Mouse (Mus musculus) kidney, embryonic 14.5 days (tissue): Measurements from ENCODE around the gene Bcar3. TPM values are rescaled to one million over a fixed set of nuclear protein-coding genes. Genes with fewer than 3 reads are reported as not detected.

Source experiments
- ATAC-seq: fragments of 200-750 bp; cut with Nextera tagmentation; 2 replicates; pipeline ENCODE4 v1.8.0; 2017; ENCODE audit warnings: moderate number of reproducible peaks, mild to moderate bottlenecking, moderate TSS enrichment, moderate library complexity; ENCODE audit not compliant: low FRiP score, low TSS enrichment
- H3K27ac ChIP-seq: fragments of 300-500 bp; sonication (generic); 2 replicates; pipeline ENCODE4 v1.5.1; 2014; ENCODE audit warnings: low read depth, mild to moderate bottlenecking, low read length, moderate library complexity, mixed read lengths
- H3K27me3 ChIP-seq: fragments of 300-500 bp; sonication (generic); 2 replicates; pipeline ENCODE4 v1.6.1; 2014; ENCODE audit warnings: mild to moderate bottlenecking, low read length; ENCODE audit not compliant: control insufficient read depth, insufficient read depth
- H3K36me3 ChIP-seq: fragments of 300-500 bp; sonication (generic); 2 replicates; pipeline ENCODE4 v1.6.1; 2014; ENCODE audit warnings: low read length, mixed read lengths; ENCODE audit not compliant: control insufficient read depth, insufficient read depth
- H3K4me1 ChIP-seq: fragments of 300-500 bp; sonication (generic); 2 replicates; pipeline ENCODE4 v1.6.1; 2014; ENCODE audit warnings: low read length, mixed read lengths; ENCODE audit not compliant: control insufficient read depth, insufficient read depth
- H3K4me2 ChIP-seq: fragments of 300-500 bp; sonication (generic); replicated peaks from 2 replicates; pipeline ENCODE4 v1.6.1; 2014; ENCODE audit warnings: low read depth, mild to moderate bottlenecking, low read length
- H3K4me3 ChIP-seq: fragments of 300-500 bp; sonication (generic); 2 replicates; pipeline ENCODE4 v1.5.1; 2014; ENCODE audit warnings: mild to moderate bottlenecking, low read length
- H3K9ac ChIP-seq: fragments of 300-500 bp; sonication (generic); 2 replicates; pipeline ENCODE4 v1.6.1; 2014; ENCODE audit warnings: low read depth, mild to moderate bottlenecking, low read length, moderate library complexity
- H3K9me3 ChIP-seq: fragments of 300-500 bp; sonication (generic); 2 replicates; pipeline ENCODE4 v1.6.1; 2016; ENCODE audit warnings: low read length; ENCODE audit not compliant: control insufficient read depth
- WGBS: fragments of 180-500 bp; shearing (Covaris S2); extraction: QIAGEN DNeasy Blood & Tissue Kit; methylation state at CpG from one replicate; pipeline ENCODE4 v1.1.7; 2014; 5-methylcytosine and 5-hydroxymethylcytosine counted together
- polyA plus RNA-seq: library from polyadenylated mRNA; unstranded; fragments of >200 nt; fragmentation: Nextera tagmentation; extraction: Ambion mirVana; gene quantifications from 2 replicates; pipeline ENCODE4 v1.2.1, GENCODE M21; 2014

The Bcar3 gene
- polyA plus RNA-seq, 1 experiment from 2014 or later = 13.7 TPM

- Histone ChIP-seq H3K9ac (no peak overlapping the region), H3K9me3 (no peaks in the 10 kb centered on the region), H3K27me3 (no peaks in the 10 kb centered on the region), H3K36me3 (no peaks in the 10 kb centered on the region), H3K27ac (no peak overlapping the region), H3K4me2 (no peak overlapping the region), H3K4me1 (no peaks in the 10 kb centered on the region), H3K4me3 (no peak overlapping the region)
- ATAC-seq = no peak
- 74% methylated on average over 4 of the region's 4 CpGs for WGBS
Measured at GRCm38 (mm10) chr3:122304560-122304959, 10.6 kb downstream of the Bcar3 start.

- Histone ChIP-seq H3K4me3 (no peak overlapping the region), H3K36me3 (no peaks in the 10 kb centered on the region), H3K9me3 (no peaks in the 10 kb centered on the region), H3K27ac (no peak overlapping the region), H3K4me2 (no peak overlapping the region), H3K4me1 (0 out of 2 replicates have a peak, but pooled peaks cover 3% of the 10 kb centered on the region), H3K9ac (no peak overlapping the region), H3K27me3 (no peaks in the 10 kb centered on the region)
- 64% methylated on average over 4 of the region's 4 CpGs for WGBS
- no peak for ATAC-seq
Measured at GRCm38 (mm10) chr3:122307894-122308671, 14.1 kb downstream of the Bcar3 start.

- Histone ChIP-seq H3K27me3 (no peaks in the 10 kb centered on the region), H3K27ac (no peak overlapping the region)
- ATAC-seq = no peak
Measured at GRCm38 (mm10) chr3:122308981-122309380, 15.0 kb downstream of the Bcar3 start.

GRCm38 (mm10) chr3:122312078-122312477 is 18.1 kb downstream of the Bcar3 start:
- WGBS = 19% methylated on average over 2 of the region's 2 CpGs
- H3K27me3 ChIP-seq = no peaks in the 10 kb centered on the region

More at GRCm38 (mm10) chr3:122308981-122309380, 15.0 kb downstream of the Bcar3 start:
- H3K9ac ChIP-seq = no peak overlapping the region
- H3K36me3 ChIP-seq = no peaks in the 10 kb centered on the region
- WGBS = 38% methylated on average over 6 of the region's 6 CpGs
- H3K9me3 ChIP-seq = no peaks in the 10 kb centered on the region
- H3K4me2 ChIP-seq = no peak overlapping the region
- H3K4me3 ChIP-seq = no peak overlapping the region
- H3K4me1 ChIP-seq = 0 out of 2 replicates have a peak, but pooled peaks cover 3% of the 10 kb centered on the region

GRCm38 (mm10) chr3:122312936-122313629 is 19.1 kb downstream of the Bcar3 start:
- H3K27me3 ChIP-seq = no peaks in the 10 kb centered on the region
- no peaks in the 10 kb centered on the region for H3K36me3 ChIP-seq
- ATAC-seq = no peak
- H3K4me3 ChIP-seq = no peak overlapping the region
- H3K4me2 ChIP-seq = no peak overlapping the region
- H3K9ac ChIP-seq = no peak overlapping the region
- peaks cover 8% of the 10 kb centered on the region; the same call in 1 of the 2 replicates for H3K4me1 ChIP-seq
- 69% methylated on average over 10 of the region's 10 CpGs for WGBS
- H3K27ac ChIP-seq = no peak overlapping the region
- H3K9me3 ChIP-seq = no peaks in the 10 kb centered on the region

More at GRCm38 (mm10) chr3:122312078-122312477, 18.1 kb downstream of the Bcar3 start:
- Histone ChIP-seq H3K9me3 (no peaks in the 10 kb centered on the region), H3K4me1 (peaks cover 8% of the 10 kb centered on the region; the same call in 1 of the 2 replicates), H3K9ac (no peak overlapping the region), H3K4me3 (no peak overlapping the region), H3K27ac (no peak overlapping the region), H3K36me3 (no peaks in the 10 kb centered on the region), H3K4me2 (no peak overlapping the region)
- no peak for ATAC-seq

GRCm38 (mm10) chr3:122313936-122314335 is 20.0 kb downstream of the Bcar3 start:
- no peaks in the 10 kb centered on the region for H3K27me3 ChIP-seq
- no peak overlapping the region for H3K4me2 ChIP-seq
- H3K36me3 ChIP-seq = no peaks in the 10 kb centered on the region
- H3K27ac ChIP-seq = no peak overlapping the region
- peak; percentile 22; the same call in 1 of the 2 replicates for ATAC-seq
- 57% methylated on average over 7 of the region's 7 CpGs for WGBS
- no peaks in the 10 kb centered on the region for H3K9me3 ChIP-seq
- H3K9ac ChIP-seq = no peak overlapping the region
- H3K4me1 ChIP-seq = peaks cover 8% of the 10 kb centered on the region; the same call in 1 of the 2 replicates
- no peak overlapping the region for H3K4me3 ChIP-seq

- H3K36me3 ChIP-seq = no peaks in the 10 kb centered on the region
- 24% methylated on average over 11 of the region's 11 CpGs for WGBS
- H3K27me3 ChIP-seq = no peaks in the 10 kb centered on the region
- H3K9ac ChIP-seq = no peak overlapping the region
- no peak for ATAC-seq
- no peak overlapping the region for H3K4me3 ChIP-seq
- no peak overlapping the region for H3K4me2 ChIP-seq
- H3K9me3 ChIP-seq = no peaks in the 10 kb centered on the region
- no peak overlapping the region for H3K27ac ChIP-seq
- peaks cover 8% of the 10 kb centered on the region; the same call in 1 of the 2 replicates for H3K4me1 ChIP-seq
Measured at GRCm38 (mm10) chr3:122316621-122317020, 22.7 kb downstream of the Bcar3 start.

DNA sequence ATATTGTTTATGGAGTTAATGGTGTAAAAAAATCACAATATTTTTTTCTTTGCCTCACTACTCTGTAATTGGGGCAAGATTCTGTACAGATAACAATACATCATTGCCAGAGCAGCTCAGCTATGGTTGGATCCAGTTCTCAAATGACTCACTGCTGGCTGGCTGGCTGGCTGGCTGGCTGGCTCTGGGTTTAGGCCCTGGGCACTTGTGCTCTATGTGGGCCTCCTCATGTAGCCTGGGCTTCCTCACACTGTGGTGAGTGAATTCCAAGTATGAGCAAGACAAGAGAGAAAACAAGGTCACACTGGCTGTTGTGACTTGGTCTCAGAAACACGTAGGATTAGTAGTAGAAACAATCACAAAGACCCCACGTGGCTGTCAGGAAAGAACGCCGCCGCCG is 23.4 kb downstream of the Bcar3 start:
- H3K27ac ChIP-seq = no peak overlapping the region
- WGBS = 87% methylated on average over 6 of the region's 6 CpGs
- H3K36me3 ChIP-seq = no peaks in the 10 kb centered on the region

GRCm38 (mm10) chr3:122322226-122322625 is 28.3 kb downstream of the Bcar3 start:
- Histone ChIP-seq H3K4me2 (no peak overlapping the region), H3K27ac (peak overlapping the region; percentile 24; the same call in 1 of the 2 replicates), H3K9ac (no peak overlapping the region), H3K4me3 (no peak overlapping the region), H3K36me3 (no peaks in the 10 kb centered on the region), H3K4me1 (peaks cover 9% of the 10 kb centered on the region), H3K27me3 (no peaks in the 10 kb centered on the region), H3K9me3 (no peaks in the 10 kb centered on the region)
- 0 out of 2 replicates have a peak, but pooled peaks have one; percentile 22 for ATAC-seq
- WGBS = 9% methylated on average over 9 of the region's 9 CpGs

More for the DNA sequence above, 23.4 kb downstream of the Bcar3 start:
- H3K4me1 ChIP-seq = peaks cover 12% of the 10 kb centered on the region
- no peak overlapping the region for H3K4me3 ChIP-seq
- H3K27me3 ChIP-seq = no peaks in the 10 kb centered on the region
- H3K9me3 ChIP-seq = no peaks in the 10 kb centered on the region
- ATAC-seq = no peak
- no peak overlapping the region for H3K9ac ChIP-seq
- no peak overlapping the region for H3K4me2 ChIP-seq
